Mouse (Mus musculus) kidney, adult 2 months (tissue): Measurements from ENCODE around the gene Agps. TPM values are rescaled to one million over a fixed set of nuclear protein-coding genes. Genes with fewer than 3 reads are reported as not detected.

Experiments used
- DNase-seq: peaks from one replicate; pipeline ENCODE4 v3.0.0; 2021
- H3K27ac ChIP-seq: fragments of 200-500 bp; 2 replicates; pipeline ENCODE4 v1.5.1; 2012; ENCODE audit warnings: low read depth, low read length, control low read depth, inconsistent platforms; ENCODE audit not compliant: insufficient read depth
- H3K27me3 ChIP-seq: fragments of 200-500 bp; replicated peaks from 2 replicates; pipeline ENCODE4 v1.6.1; 2012; ENCODE audit warnings: mild to moderate bottlenecking, moderate library complexity, low read length, inconsistent platforms; ENCODE audit not compliant: control insufficient read depth, insufficient read depth
- H3K36me3 ChIP-seq: fragments of 200-500 bp; 2 replicates; pipeline ENCODE4 v1.6.1; 2012; ENCODE audit warnings: mild to moderate bottlenecking, moderate library complexity, low read length, inconsistent platforms; ENCODE audit not compliant: control insufficient read depth, insufficient read depth
- H3K4me1 ChIP-seq: fragments of 200-500 bp; 2 replicates; pipeline ENCODE4 v1.6.1; 2011; ENCODE audit warnings: low read length; ENCODE audit not compliant: control insufficient read depth, insufficient read depth
- H3K4me3 ChIP-seq: fragments of 200-500 bp; 2 replicates; pipeline ENCODE4 v1.5.1; 2011; ENCODE audit warnings: mild to moderate bottlenecking, low read depth, low read length, control low read depth; ENCODE audit not compliant: insufficient read depth
- CTCF ChIP-seq: fragments of 200-500 bp; conservative IDR thresholded peaks from 2 replicates; pipeline ENCODE4 v1.5.1; 2011; ENCODE audit warnings: low read depth, mild to moderate bottlenecking, control low read depth, low read length, moderate library complexity, mixed read lengths; ENCODE audit not compliant: insufficient read depth, insufficient read length
- POLR2A ChIP-seq: fragments of 200-500 bp; IDR thresholded peaks from one replicate; pipeline ENCODE4 v1.6.1; 2011; ENCODE audit warnings: low read depth, low read length, control low read depth
- WGBS: fragments of 180-500 bp; shearing (Covaris S2); methylation state at CpG from one replicate; pipeline ENCODE4 v1.1.7; 2018; 5-methylcytosine and 5-hydroxymethylcytosine counted together
- polyA plus RNA-seq: library from polyadenylated mRNA; depleted of rRNA; stranded (reverse); fragments of >200 nt; gene quantifications from 2 replicates; pipeline ENCODE4 v1.2.3, GENCODE M21; 2012

Agps gene
- polyA plus RNA-seq, 1 experiment = 14.8 TPM

GRCm38 (mm10) chr2:75900281-75900680 is 68.3 kb downstream of the Agps start:
- H3K36me3 ChIP-seq = peaks cover 2% of the 10 kb centered on the region
- TF ChIP-seq POLR2A = no peak
- no peak for TF ChIP-seq CTCF
- H3K4me1 ChIP-seq = no peaks in the 10 kb centered on the region
- DNase-seq = no peak
- H3K27ac ChIP-seq = no peak overlapping the region
- H3K4me3 ChIP-seq = no peak overlapping the region
- 80% methylated on average over 1 of the region's 1 CpGs for WGBS
- no peaks in the 10 kb centered on the region for H3K27me3 ChIP-seq

DNA sequence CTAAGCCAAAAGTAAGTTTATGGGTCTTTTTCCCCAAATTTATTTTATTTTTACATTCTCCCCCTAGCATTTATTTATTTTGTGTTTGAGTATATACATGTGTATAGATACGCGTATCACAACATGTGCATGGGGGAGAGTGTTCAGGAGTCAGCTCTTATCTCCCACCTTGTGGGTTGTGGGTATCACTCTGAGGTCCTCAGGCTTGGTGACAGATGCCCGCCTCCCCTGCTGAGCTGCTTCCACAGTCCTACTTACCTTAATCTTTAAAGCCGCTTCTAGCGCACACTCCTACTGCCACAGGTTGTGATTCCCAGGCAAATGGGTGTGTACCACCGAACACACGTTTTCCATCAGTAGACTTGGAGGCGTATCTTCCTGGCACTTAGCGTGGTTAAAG is 69.9 kb downstream of the Agps start:
- Histone ChIP-seq H3K4me1 (no peaks in the 10 kb centered on the region), H3K36me3 (peaks cover 1% of the 10 kb centered on the region; the same call in 1 of the 2 replicates), H3K27me3 (no peaks in the 10 kb centered on the region), H3K4me3 (no peak overlapping the region), H3K27ac (no peak overlapping the region)
- DNase-seq = no peak
- 95% methylated on average over 9 of the region's 9 CpGs for WGBS
- no peak for TF ChIP-seq CTCF
- TF ChIP-seq POLR2A = no peak

DNA sequence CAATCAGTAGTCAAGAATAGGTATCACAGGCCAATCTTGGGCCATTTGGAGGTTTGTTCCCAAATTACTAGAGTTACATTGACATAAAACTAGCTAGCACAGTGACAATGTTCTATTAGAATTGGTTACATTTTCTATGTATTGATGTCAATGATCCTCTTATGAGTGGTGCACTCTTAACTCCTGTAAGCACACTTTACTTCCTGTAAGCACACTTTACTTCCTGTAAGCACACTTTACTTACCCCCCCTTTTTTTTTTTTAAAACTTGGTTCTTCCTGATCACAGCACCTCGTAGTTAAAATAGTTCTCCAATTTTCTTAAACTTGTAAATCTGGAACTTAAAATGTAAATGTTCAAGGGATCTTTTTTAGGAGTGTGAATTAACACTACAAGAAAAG is 75.2 kb downstream of the Agps start:
- DNase-seq = no peak
- TF ChIP-seq CTCF (no peak), POLR2A (no peak)
- Histone ChIP-seq H3K4me1 (no peaks in the 10 kb centered on the region), H3K36me3 (peaks cover 3% of the 10 kb centered on the region; the same call in 1 of the 2 replicates), H3K27me3 (no peaks in the 10 kb centered on the region), H3K4me3 (no peak overlapping the region), H3K27ac (no peak overlapping the region)
- 67% methylated on average over 1 of the region's 1 CpGs for WGBS

GRCm38 (mm10) chr2:75915040-75915439 is 83.1 kb downstream of the Agps start:
- no peak overlapping the region for H3K4me3 ChIP-seq
- H3K36me3 ChIP-seq = peaks cover 2% of the 10 kb centered on the region; the same call in 1 of the 2 replicates
- no peaks in the 10 kb centered on the region for H3K27me3 ChIP-seq
- no peaks in the 10 kb centered on the region for H3K4me1 ChIP-seq
- DNase-seq = no peak
- TF ChIP-seq CTCF (no peak), POLR2A (no peak)
- H3K27ac ChIP-seq = no peak overlapping the region
- 86% methylated on average over 3 of the region's 3 CpGs for WGBS

DNA sequence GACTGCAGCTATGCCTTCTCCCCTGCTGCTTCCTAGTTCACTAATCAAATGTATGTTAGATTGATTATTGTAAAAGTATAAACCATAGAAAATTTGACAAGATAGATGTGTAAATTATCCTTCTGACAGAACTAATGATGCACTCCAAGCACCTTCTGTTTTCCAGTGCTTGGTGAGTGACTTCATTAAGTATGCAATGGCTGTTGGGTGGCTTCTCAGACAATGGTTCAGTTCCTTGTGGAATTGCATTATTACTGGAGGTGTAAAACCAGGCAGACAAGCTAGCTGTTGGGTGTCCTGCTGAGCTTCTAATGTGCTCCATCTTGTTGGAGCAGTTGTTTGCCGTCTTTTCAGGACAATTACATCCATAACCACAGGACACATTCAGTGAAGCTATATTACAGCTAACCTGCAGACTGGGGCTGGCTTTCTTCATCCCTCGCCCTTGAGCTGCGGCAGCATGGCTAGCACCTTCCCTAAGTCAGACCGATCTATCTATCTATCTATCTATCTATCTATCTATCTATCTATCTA is 91.9 kb downstream of the Agps start:
- WGBS = 88% methylated on average over 4 of the region's 4 CpGs
- DNase-seq = no peak
- H3K36me3 ChIP-seq = peaks cover 5% of the 10 kb centered on the region; the same call in 1 of the 2 replicates
- TF ChIP-seq CTCF (no peak), POLR2A (no peak)
- no peaks in the 10 kb centered on the region for H3K27me3 ChIP-seq
- no peaks in the 10 kb centered on the region for H3K4me1 ChIP-seq
- no peak overlapping the region for H3K4me3 ChIP-seq
- H3K27ac ChIP-seq = no peak overlapping the region

DNA sequence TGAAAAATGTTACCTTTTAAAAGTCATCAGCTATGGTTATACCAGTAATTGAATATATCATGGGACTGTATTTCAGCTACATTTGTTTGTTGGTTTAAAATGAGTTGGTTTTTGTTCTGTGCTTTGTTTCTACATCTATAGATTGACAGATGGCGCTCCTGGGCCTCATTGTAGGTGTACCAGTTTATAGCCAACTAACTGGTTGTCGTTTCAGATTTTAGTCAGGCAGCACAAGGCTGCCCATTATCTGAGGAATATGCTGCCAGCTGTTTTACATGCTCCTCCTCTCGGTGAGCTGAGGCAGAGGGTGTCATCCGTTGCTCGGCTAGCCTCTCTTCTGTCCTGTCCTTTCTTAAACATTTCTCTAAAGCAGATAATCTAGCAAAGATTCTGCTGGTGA is 94.1 kb downstream of the Agps start:
- TF ChIP-seq POLR2A (no peak), CTCF (no peak)
- H3K36me3 ChIP-seq = peaks cover 5% of the 10 kb centered on the region; the same call in 1 of the 2 replicates
- DNase-seq = no peak
- no peaks in the 10 kb centered on the region for H3K27me3 ChIP-seq
- H3K4me1 ChIP-seq = no peaks in the 10 kb centered on the region
- H3K27ac ChIP-seq = no peak overlapping the region
- WGBS = 78% methylated on average over 5 of the region's 5 CpGs
- H3K4me3 ChIP-seq = no peak overlapping the region

GRCm38 (mm10) chr2:75928011-75928410 is 96.0 kb downstream of the Agps start:
- DNase-seq = no peak
- Histone ChIP-seq H3K27ac (no peak overlapping the region), H3K4me3 (no peak overlapping the region), H3K4me1 (no peaks in the 10 kb centered on the region), H3K27me3 (no peaks in the 10 kb centered on the region), H3K36me3 (peaks cover 5% of the 10 kb centered on the region; the same call in 1 of the 2 replicates)
- 92% methylated on average over 3 of the region's 3 CpGs for WGBS
- TF ChIP-seq CTCF = no peak
- no peak for TF ChIP-seq POLR2A
